Mouse (Mus musculus) lung, embryonic 14.5 days (tissue): ENCODE data around the gene Mup19. TPM values are rescaled to one million over a fixed set of nuclear protein-coding genes. Genes with fewer than 3 reads are reported as not detected.

Experiments
- polyA plus RNA-seq: library from polyadenylated mRNA; unstranded; fragments of >200 nt; fragmentation: Nextera tagmentation; extraction: Ambion mirVana; gene quantifications from 2 replicates; pipeline ENCODE4 v1.2.1, GENCODE M21; 2014

Gene Mup19
- polyA plus RNA-seq, 1 experiment from 2014 or later: not detected

Other genes starting within 250 kb of the Mup19 start
- gene Mup17, start 186.4 kb downstream of the Mup19 start, polyA plus RNA-seq: not detected in 2 replicates
- not detected in 2 replicates for gene Mup18, start 108.1 kb downstream of the Mup19 start, polyA plus RNA-seq
- not detected in 2 replicates for gene Mup5, start 53.0 kb upstream of the Mup19 start, polyA plus RNA-seq